8 mouse cellular contexts compared by ENCODE assay signal in the genomic region with DNA sequence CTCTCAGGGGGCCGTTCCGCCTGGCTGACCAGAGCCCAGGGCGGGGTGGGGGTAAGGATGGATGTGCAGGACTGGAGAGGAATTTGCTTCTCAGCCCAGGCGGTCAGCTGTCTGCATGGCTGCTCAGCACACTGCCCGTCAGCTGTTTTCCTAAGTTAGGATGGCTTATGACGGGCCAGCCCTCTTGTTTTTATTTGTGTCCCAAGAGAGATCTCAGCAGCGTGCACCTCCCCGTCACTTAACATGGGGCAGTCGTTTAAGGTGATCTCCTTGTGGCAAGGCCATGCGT. TPM values are rescaled to one million over a fixed set of nuclear protein-coding genes. Genes with fewer than 3 reads are reported as not detected.
DNase-seq lines count a peak whose midpoint lies in the region; ATAC-seq lines count a peak whose summit lies in the region.

No protein-coding gene starts in this region.

- H3K9me3 ChIP-seq in forebrain, embryonic 11.5 days (ENCODE audit: control insufficient read depth, low read length): no peaks in the 10 kb centered on the region
- H3K9me3 ChIP-seq in hindbrain, embryonic 14.5 days (ENCODE audit: control insufficient read depth, low read length): no peaks in the 10 kb centered on the region
- H3K9me3 ChIP-seq in liver, embryonic 12.5 days (replicated peaks): no peaks in the 10 kb centered on the region
- 0 out of 2 replicates have a peak, but pooled peaks cover 3% of the 10 kb centered on the region for H3K9me3 ChIP-seq in stomach, embryonic 14.5 days (ENCODE audit: control insufficient read depth, low read depth, low read length)

- H3K9ac ChIP-seq in forebrain, embryonic 11.5 days (ENCODE audit: low read length): peak overlapping the region; percentile 16; the same call in 1 of the 2 replicates
- H3K9ac ChIP-seq in hindbrain, embryonic 14.5 days: peak overlapping the region; percentile 84
- H3K9ac ChIP-seq in liver, embryonic 12.5 days: 0 out of 2 replicates have a peak overlapping the region, but pooled peaks have one; percentile 82
- H3K9ac ChIP-seq in stomach, embryonic 14.5 days (replicated peaks; ENCODE audit: low read depth, low read length): peak overlapping the region; percentile 21; the same call in 1 of the 2 replicates

- H3K4me2 ChIP-seq in forebrain, embryonic 11.5 days (ENCODE audit: low read depth, low read length, severe bottlenecking): peak overlapping the region; percentile 89
- H3K4me2 ChIP-seq in hindbrain, embryonic 14.5 days (replicated peaks): peak overlapping the region; percentile 63
- H3K4me2 ChIP-seq in liver, embryonic 12.5 days: peak overlapping the region; percentile 96
- peak overlapping the region; percentile 87 for H3K4me2 ChIP-seq in stomach, embryonic 14.5 days (replicated peaks; ENCODE audit: low read depth, low read length)

- ATAC-seq in forebrain, embryonic 11.5 days (replicated peaks; ENCODE audit: low FRiP score): no peak
- no peak for ATAC-seq in hindbrain, embryonic 14.5 days (ENCODE audit: low FRiP score)
- no peak for ATAC-seq in liver, embryonic 12.5 days
- ATAC-seq in stomach, embryonic 14.5 days (ENCODE audit: insufficient number of reproducible peaks, insufficient read depth, low FRiP score, low read depth): no peak

- DNase-seq in cerebellum, adult 11-12 months: peak; percentile 52
- DNase-seq in cerebellum, adult 18-20 months: no peak
- DNase-seq in forebrain, embryonic 11.5 days (ENCODE audit: low spot score): no peak
- DNase-seq in hindbrain, embryonic 14.5 days (ENCODE audit: low spot score): no peak
- DNase-seq in left cerebral cortex, adult 9 months (ENCODE audit: low spot score in 2 of 2): no peak
- DNase-seq in adrenal gland, postnatal 4 days (ENCODE audit: low spot score in 2 of 2): no peak

- no peak overlapping the region; the same call in 1 of the 2 replicates for H3K4me3 ChIP-seq in forebrain, embryonic 11.5 days (ENCODE audit: low read depth, low read length)
- peak overlapping the region; percentile 80 for H3K4me3 ChIP-seq in hindbrain, embryonic 14.5 days (replicated peaks; ENCODE audit: low read length)
- peak overlapping the region; percentile 72 for H3K4me3 ChIP-seq in liver, embryonic 12.5 days
- H3K4me3 ChIP-seq in stomach, embryonic 14.5 days (ENCODE audit: low read depth, low read length): peak overlapping the region; percentile 90

- WGBS in forebrain, embryonic 11.5 days: 33% methylated on average over 10 of the region's 10 CpGs
- 27% methylated on average over 10 of the region's 10 CpGs for WGBS in hindbrain, embryonic 14.5 days
- 47% methylated on average over 10 of the region's 10 CpGs for WGBS in liver, embryonic 12.5 days (ENCODE audit: insufficient replicate concordance)
- WGBS in stomach, embryonic 14.5 days: 41% methylated on average over 10 of the region's 10 CpGs

- H3K36me3 ChIP-seq in forebrain, embryonic 11.5 days (ENCODE audit: control insufficient read depth, insufficient read depth, low read length): no peaks in the 10 kb centered on the region
- H3K36me3 ChIP-seq in hindbrain, embryonic 14.5 days (replicated peaks; ENCODE audit: control insufficient read depth, insufficient read depth): no peaks in the 10 kb centered on the region
- no peaks in the 10 kb centered on the region for H3K36me3 ChIP-seq in liver, embryonic 12.5 days
- H3K36me3 ChIP-seq in stomach, embryonic 14.5 days (ENCODE audit: control insufficient read depth, insufficient read depth, low read length): no peaks in the 10 kb centered on the region

- peaks cover 24% of the 10 kb centered on the region for H3K4me1 ChIP-seq in forebrain, embryonic 11.5 days (replicated peaks; ENCODE audit: control insufficient read depth, insufficient read depth, low read length)
- H3K4me1 ChIP-seq in hindbrain, embryonic 14.5 days (replicated peaks; ENCODE audit: control insufficient read depth, insufficient read depth, low read length): peaks cover 33% of the 10 kb centered on the region
- H3K4me1 ChIP-seq in liver, embryonic 12.5 days: peaks cover 54% of the 10 kb centered on the region
- peaks cover 26% of the 10 kb centered on the region for H3K4me1 ChIP-seq in stomach, embryonic 14.5 days (ENCODE audit: control insufficient read depth, insufficient read depth, low read length)

- no peaks in the 10 kb centered on the region for H3K27me3 ChIP-seq in forebrain, embryonic 11.5 days (ENCODE audit: control insufficient read depth, insufficient read depth, low read length)
- H3K27me3 ChIP-seq in hindbrain, embryonic 14.5 days (ENCODE audit: control insufficient read depth, insufficient read depth, low read length): no peaks in the 10 kb centered on the region
- H3K27me3 ChIP-seq in liver, embryonic 12.5 days (replicated peaks): peaks cover 5% of the 10 kb centered on the region; the same call in 1 of the 2 replicates
- no peaks in the 10 kb centered on the region for H3K27me3 ChIP-seq in stomach, embryonic 14.5 days (ENCODE audit: control insufficient read depth, insufficient read depth, low read length)

- no peak overlapping the region for H3K27ac ChIP-seq in forebrain, embryonic 11.5 days (ENCODE audit: low read depth, low read length)
- H3K27ac ChIP-seq in hindbrain, embryonic 14.5 days: no peak overlapping the region
- H3K27ac ChIP-seq in liver, embryonic 12.5 days: no peak overlapping the region
- 0 out of 2 replicates have a peak overlapping the region, but pooled peaks have one; percentile 15 for H3K27ac ChIP-seq in stomach, embryonic 14.5 days (ENCODE audit: low read length)

RNA-seq across cellular contexts. Expression of gene Pxn, which starts 2.3 kb away (rescaled TPM):
- 11.9 and 12.3 TPM in 2 replicates for polyA plus RNA-seq in forebrain, embryonic 11.5 days (2014; fragmentation: Nextera tagmentation; extraction: Ambion mirVana)
- polyA plus RNA-seq in hindbrain, embryonic 14.5 days (2014; fragmentation: Nextera tagmentation; extraction: Ambion mirVana): 11.3 and 12.2 TPM in 2 replicates
- 17.4 and 20.1 TPM in 2 replicates for polyA plus RNA-seq in liver, embryonic 12.5 days (2016; fragmentation: Nextera tagmentation; extraction: Ambion mirVana)
- polyA plus RNA-seq in stomach, embryonic 14.5 days (2014; fragmentation: Nextera tagmentation; extraction: Ambion mirVana): 15.9 and 17.7 TPM in 2 replicates
- total RNA-seq in adrenal gland, postnatal 4 days (2021): 10 to 100 TPM; 77.6 to 82.4 TPM

RNA-seq across cellular contexts. Expression of gene Sirt4, which starts 24.3 kb away (rescaled TPM):
- polyA plus RNA-seq in forebrain, embryonic 11.5 days (2014; fragmentation: Nextera tagmentation; extraction: Ambion mirVana): 20.6 and 22.0 TPM in 2 replicates
- 19.1 and 20.3 TPM in 2 replicates for polyA plus RNA-seq in hindbrain, embryonic 14.5 days (2014; fragmentation: Nextera tagmentation; extraction: Ambion mirVana)
- 6.3 and 7.5 TPM in 2 replicates for polyA plus RNA-seq in liver, embryonic 12.5 days (2016; fragmentation: Nextera tagmentation; extraction: Ambion mirVana)
- 20.9 and 23.5 TPM in 2 replicates for polyA plus RNA-seq in stomach, embryonic 14.5 days (2014; fragmentation: Nextera tagmentation; extraction: Ambion mirVana)
- total RNA-seq in adrenal gland, postnatal 4 days (2021): 10 to 100 TPM; 29.9 to 31.3 TPM

RNA-seq across cellular contexts. Expression of gene Pla2g1b, which starts 42.7 kb away (rescaled TPM):
- polyA plus RNA-seq in forebrain, embryonic 11.5 days (2014; fragmentation: Nextera tagmentation; extraction: Ambion mirVana): not detected in 2 replicates
- 0.67 TPM in 1 of 2 replicates, not detected in the other for polyA plus RNA-seq in hindbrain, embryonic 14.5 days (2014; fragmentation: Nextera tagmentation; extraction: Ambion mirVana)
- 0.42 and 0.69 TPM in 2 replicates for polyA plus RNA-seq in liver, embryonic 12.5 days (2016; fragmentation: Nextera tagmentation; extraction: Ambion mirVana)
- 16.7 and 20.2 TPM in 2 replicates for polyA plus RNA-seq in stomach, embryonic 14.5 days (2014; fragmentation: Nextera tagmentation; extraction: Ambion mirVana)
- 10 to 100 TPM in 1 of 2 experiments, not detected in 1; 13.7 TPM for total RNA-seq in adrenal gland, postnatal 4 days (2021)

RNA-seq across cellular contexts. Expression of gene Rplp0, which starts 50.5 kb away (rescaled TPM):
- polyA plus RNA-seq in forebrain, embryonic 11.5 days (2014; fragmentation: Nextera tagmentation; extraction: Ambion mirVana): 1,156 and 1,197 TPM in 2 replicates
- 952 and 1,000 TPM in 2 replicates for polyA plus RNA-seq in hindbrain, embryonic 14.5 days (2014; fragmentation: Nextera tagmentation; extraction: Ambion mirVana)
- 1,698 and 1,725 TPM in 2 replicates for polyA plus RNA-seq in liver, embryonic 12.5 days (2016; fragmentation: Nextera tagmentation; extraction: Ambion mirVana)
- 1,866 and 1,880 TPM in 2 replicates for polyA plus RNA-seq in stomach, embryonic 14.5 days (2014; fragmentation: Nextera tagmentation; extraction: Ambion mirVana)
- total RNA-seq in adrenal gland, postnatal 4 days (2021): 1,000 to 10,000 TPM; 1,094 to 1,122 TPM

RNA-seq across cellular contexts. Expression of gene Gcn1l1, which starts 56.3 kb away (rescaled TPM):
- polyA plus RNA-seq in forebrain, embryonic 11.5 days (2014; fragmentation: Nextera tagmentation; extraction: Ambion mirVana): 54.8 and 62.4 TPM in 2 replicates
- 40.5 and 45.2 TPM in 2 replicates for polyA plus RNA-seq in hindbrain, embryonic 14.5 days (2014; fragmentation: Nextera tagmentation; extraction: Ambion mirVana)
- polyA plus RNA-seq in liver, embryonic 12.5 days (2016; fragmentation: Nextera tagmentation; extraction: Ambion mirVana): 36.7 and 38.0 TPM in 2 replicates
- polyA plus RNA-seq in stomach, embryonic 14.5 days (2014; fragmentation: Nextera tagmentation; extraction: Ambion mirVana): 42.3 TPM in 2 replicates
- 10 to 100 TPM; 83.5 to 87.5 TPM for total RNA-seq in adrenal gland, postnatal 4 days (2021)

Comparison
In these comparisons a context has a peak if more than half of its experiments do, and no peak if none do; other contexts are left out.
1. H3K9ac ChIP-seq: peak in every context shown above with its lines; median percentile 84 in hindbrain, embryonic 14.5 days; 82 in liver, embryonic 12.5 days; 21 in stomach, embryonic 14.5 days; 16 in forebrain, embryonic 11.5 days.
2. RNA of gene Pla2g1b, which starts 42.7 kb away (polyA plus RNA-seq): 16.7 to 20.2 TPM in stomach, embryonic 14.5 days; 0.42 to 0.69 TPM in liver, embryonic 12.5 days, 0.67 TPM in hindbrain, embryonic 14.5 days and not detected in forebrain, embryonic 11.5 days; every median in the first group is over 10 times any median in the second.
3. Peak in every context shown above with its lines, with median percentiles within 50 percentile points of each other: H3K4me2 ChIP-seq.